Mouse (Mus musculus) neutrophil, adult 5-6 weeks (primary cell): ENCODE results near the gene Fbxw8. TPM values are rescaled to one million over a fixed set of nuclear protein-coding genes. Genes with fewer than 3 reads are reported as not detected.

Experiments
- ATAC-seq: fragments of 151-379, 151-347 bp; 2 replicates; pipeline ENCODE4 v1.8.0; 2017; ENCODE audit warnings: mild to moderate bottlenecking, moderate TSS enrichment; ENCODE audit not compliant: insufficient number of reproducible peaks, poor library complexity, low FRiP score, severe bottlenecking; ENCODE audit errors: extremely low read depth
- total RNA-seq: library from RNA; stranded (forward); fragments of 200-1000 nt; gene quantifications from 2 replicates; pipeline ENCODE4 v1.2.3, GENCODE M21; 2017

Fbxw8 gene
- total RNA-seq, 1 experiment from 2014 or later, result 7.8 TPM

DNA sequence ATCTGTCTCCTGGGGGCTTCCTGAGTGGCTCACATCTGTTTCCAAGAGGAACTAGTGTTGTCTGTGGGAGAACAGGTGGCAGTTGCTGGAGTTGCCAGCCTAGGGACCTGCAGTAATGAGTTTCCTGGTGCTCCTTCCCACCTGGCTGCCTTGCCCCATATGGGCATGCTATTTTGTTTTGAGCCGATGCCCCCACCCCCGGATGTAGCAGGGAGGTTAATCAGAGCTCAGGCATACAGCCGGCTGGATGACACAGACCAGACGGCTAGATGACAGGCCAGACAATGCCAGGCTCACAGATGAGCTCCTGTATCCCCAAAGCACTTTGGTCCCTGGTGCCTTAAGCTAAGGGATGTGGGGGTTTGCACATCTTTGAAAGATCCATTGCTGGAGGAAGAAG, 121.9 kb downstream of the Fbxw8 start:
- no peak for ATAC-seq

GRCm38 (mm10) chr5:118031508-118031907, 123.8 kb downstream of the Fbxw8 start:
- ATAC-seq, result no peak

DNA sequence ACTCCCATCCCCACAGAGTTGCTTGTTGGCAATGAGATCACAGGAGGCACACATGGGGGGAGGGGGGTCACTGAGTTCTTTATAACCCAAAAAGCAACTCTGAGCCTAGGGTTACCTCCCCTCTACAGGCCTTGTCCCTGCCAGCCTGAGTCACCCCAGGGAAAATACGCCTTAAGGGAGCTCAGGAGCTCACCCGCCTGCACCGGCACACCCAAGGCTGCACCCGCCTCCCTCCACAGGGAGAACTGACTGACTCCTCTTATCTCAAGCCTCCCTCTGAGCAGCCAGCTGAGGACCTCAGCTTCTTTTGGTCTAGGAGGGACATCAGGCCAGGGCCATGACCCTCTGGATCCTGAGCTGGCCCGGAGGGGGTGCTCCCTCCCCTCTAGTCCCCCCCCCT, 124.2 kb downstream of the Fbxw8 start:
- no peak for ATAC-seq

DNA sequence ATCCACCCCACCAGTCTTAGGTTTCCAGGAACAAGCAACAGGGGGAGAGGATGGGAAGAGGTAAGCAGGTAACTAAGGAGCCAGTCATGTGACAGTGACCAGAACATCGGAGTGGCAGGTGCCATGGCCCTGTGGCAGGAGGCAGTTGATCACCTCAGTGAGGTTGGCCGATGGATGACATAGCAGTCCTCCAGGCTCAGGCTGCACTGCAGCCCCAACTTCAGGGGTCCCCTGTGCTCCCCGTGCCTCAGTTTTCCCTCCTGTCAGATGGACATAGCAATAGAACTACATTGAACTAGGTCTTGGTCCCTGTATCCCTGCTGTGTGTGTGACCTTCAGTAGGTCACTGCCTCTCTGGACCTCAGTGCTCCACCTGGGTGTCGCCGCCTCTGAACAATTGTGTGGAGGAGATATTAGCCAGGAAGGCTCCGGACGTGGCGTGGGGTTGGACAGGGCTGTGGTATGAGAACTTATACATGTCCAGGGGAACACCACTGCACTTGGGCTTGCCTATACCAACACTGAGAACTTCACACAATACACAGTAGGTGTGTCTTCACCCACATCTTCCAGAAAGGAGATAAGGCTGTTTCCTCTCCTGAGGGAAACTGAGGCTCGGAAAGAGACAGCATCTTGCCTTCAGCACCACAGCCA, 125.1 kb downstream of the Fbxw8 start:
- ATAC-seq, result no peak

GRCm38 (mm10) chr5:118029420-118029819, 125.8 kb downstream of the Fbxw8 start:
- no peak for ATAC-seq

- ATAC-seq, result no peak
These were observed 126.2 kb downstream of the Fbxw8 start for GRCm38 (mm10) chr5:118029035-118029408.

DNA sequence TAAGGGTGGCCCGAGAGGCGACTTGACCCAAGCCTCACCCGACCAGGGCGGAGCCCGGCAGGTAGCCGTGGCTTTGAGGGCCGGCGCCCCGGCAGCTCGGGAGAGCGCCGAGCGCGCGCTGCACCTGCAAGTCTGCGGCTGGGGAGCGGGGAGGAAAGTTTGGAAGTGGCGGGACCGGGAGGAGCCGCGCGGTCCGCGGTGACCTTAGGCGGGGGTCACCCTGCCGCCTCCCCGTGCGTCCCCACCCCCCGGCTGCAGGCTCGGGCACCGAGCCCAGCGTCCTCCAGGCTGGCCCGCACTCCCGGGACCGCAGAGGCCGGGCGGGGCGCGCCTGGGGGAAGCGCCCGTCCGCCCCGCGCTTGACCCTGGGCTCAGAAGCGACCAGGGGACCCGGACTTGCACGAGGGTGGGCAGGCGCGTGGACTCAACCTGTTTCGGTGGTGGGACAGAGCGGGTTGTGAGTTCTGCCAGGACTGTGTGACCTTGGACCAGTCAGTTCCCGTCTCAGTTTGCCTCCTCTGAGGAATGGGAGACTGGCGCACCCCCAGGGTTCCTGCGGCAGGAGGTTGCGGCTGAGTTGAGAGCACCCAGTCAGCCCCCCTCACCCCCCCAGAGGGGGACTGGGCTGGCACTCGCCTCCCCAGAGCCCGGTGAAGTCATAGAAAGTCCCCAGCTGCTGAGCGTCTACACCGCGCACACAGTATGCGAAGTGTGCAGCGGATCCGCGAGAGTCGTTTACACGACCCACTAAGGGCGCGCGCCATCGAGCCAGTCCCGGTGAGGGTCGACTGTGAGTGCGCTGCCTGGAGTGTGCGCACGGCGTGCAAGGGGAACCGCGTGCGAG, 126.9 kb downstream of the Fbxw8 start:
- no peak for ATAC-seq

DNA sequence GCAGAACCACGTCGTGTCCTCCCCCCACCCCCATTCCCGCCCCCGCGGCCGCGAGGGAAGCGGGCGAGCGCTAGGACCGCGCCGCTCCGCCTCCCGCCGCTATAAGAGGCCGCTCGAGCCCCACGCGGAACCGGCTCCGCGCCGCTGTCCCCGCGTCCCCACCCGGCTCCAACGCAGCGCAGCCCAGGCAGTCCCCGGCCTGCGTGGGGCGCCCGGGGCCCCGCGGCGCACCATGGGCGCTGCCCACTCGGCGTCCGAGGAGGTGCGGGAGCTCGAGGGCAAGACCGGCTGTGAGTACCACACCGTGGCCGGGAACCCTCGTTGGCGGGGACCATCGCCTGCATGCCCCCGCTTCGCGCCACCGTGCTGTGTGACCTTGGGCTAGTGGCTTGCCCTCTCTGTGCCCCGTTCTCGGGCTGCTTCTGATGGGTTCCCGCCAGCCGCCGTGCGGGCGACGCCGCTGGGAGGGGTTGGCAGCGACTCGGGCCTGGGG, 127.5 kb downstream of the Fbxw8 start, which contains the start of gene Tesc:
Gene Tesc, plus strand, starts transcription at position 46 of the 493 bp plus-strand sequence.
- ATAC-seq, result no peak

DNA sequence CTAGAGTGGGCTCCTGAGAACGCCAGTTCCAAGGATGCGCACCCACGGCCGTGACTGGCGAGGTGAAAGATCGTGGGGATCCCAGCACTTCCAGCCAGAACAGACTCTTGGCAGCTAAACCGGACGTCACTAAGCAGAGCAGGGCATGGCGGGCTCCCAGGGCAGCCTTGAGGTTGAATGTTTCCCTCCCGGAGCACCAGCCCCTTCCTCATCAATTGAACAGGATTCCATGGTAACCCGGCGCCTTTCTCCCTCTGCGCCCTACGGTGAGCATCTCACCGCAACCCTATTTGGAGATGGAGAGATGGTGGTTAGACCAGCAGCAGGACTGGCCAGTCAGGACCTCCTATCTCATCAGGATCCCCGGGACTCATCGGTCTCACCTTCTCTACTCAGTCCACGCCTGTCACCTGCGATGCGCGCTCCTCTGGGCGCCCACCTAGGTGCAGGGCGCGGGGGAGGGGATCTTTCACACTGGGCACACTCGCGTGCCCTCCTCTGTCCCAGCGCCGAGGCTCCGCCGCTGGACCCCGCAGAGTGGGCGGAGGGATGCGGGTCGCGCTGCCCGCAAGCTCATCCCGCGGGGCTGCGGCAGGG, 128.1 kb downstream of the Fbxw8 start:
- ATAC-seq, result no peak

DNA sequence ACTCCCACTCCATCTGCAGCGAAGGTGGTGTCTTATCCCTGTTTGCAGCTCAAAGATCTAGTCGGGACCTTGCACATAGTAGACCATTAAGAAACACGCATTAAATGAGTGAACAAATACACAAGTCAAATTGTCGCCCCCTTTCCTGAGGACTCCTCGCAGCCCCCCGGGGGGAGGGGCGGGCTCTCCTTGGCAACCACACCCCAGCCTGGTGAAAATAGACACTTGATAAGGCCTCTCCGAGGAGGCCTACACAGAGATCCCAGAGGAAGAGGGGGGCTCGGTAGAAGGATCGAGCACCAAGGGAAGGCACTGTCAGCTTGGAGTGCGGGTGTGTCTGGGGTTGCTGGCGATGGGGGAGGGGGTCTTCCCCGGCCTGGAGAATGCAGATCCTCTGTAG, 128.9 kb downstream of the Fbxw8 start:
- ATAC-seq, result no peak

DNA sequence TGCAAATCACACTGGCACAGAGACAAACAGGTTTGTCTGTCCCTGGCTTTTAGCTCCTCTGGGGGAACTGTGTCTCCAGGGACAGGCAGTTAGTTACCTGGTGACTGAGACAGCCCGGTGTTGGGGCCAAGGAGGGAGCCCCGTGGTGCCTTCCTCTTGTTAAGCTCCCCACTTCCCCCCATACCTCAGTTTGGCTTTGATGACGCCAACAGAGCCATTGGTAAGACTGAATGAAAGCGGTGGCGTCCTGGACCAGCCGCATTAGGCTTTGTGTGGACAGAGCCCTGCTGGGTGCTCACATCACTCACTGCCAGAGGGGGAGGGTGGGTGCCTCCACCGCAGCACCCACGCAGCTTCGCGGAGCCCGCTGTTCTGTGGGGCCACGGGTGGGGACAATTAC, 129.4 kb downstream of the Fbxw8 start:
- no peak for ATAC-seq

GRCm38 (mm10) chr5:118023053-118023452, 132.2 kb downstream of the Fbxw8 start:
- no peak for ATAC-seq

GRCm38 (mm10) chr5:118019905-118020304, 135.4 kb downstream of the Fbxw8 start:
- ATAC-seq, result no peak

GRCm38 (mm10) chr5:118017527-118017926, 137.7 kb downstream of the Fbxw8 start:
- no peak for ATAC-seq

- ATAC-seq, result no peak
These were observed 139.6 kb downstream of the Fbxw8 start for GRCm38 (mm10) chr5:118015669-118016068.

GRCm38 (mm10) chr5:118015028-118015427, 140.2 kb downstream of the Fbxw8 start:
- ATAC-seq, result no peak
